Mouse (Mus musculus) thymus, postnatal 10 days (tissue): ENCODE data around the gene Tgfbr3.
A peak's percentile ranks its signal among the peaks of the same experiment; 100 is the strongest.

Experiments used
- DNase-seq, 2 experiments: peaks; one replicate each; pipeline ENCODE4 v3.0.0; 2021; ENCODE audit warnings: low spot score in 2 of 2

Tgfbr3 gene

GRCm38 (mm10) chr5:107080986-107081624 is 208.3 kb downstream of the Tgfbr3 start:
- DNase-seq, result no peak

- peak; percentile 18 to 22 for DNase-seq
Measured at GRCm38 (mm10) chr5:107079920-107080319, 209.5 kb downstream of the Tgfbr3 start.

GRCm38 (mm10) chr5:107079146-107079638 is 210.2 kb downstream of the Tgfbr3 start:
- no peak for DNase-seq

GRCm38 (mm10) chr5:107078361-107078760 is 211.1 kb downstream of the Tgfbr3 start:
- DNase-seq, result no peak

- DNase-seq, result no peak
Measured at GRCm38 (mm10) chr5:107077900-107078299, 211.5 kb downstream of the Tgfbr3 start.

GRCm38 (mm10) chr5:107074980-107075583 is 214.3 kb downstream of the Tgfbr3 start:
- DNase-seq, result no peak

GRCm38 (mm10) chr5:107074350-107074749 is 215.1 kb downstream of the Tgfbr3 start:
- no peak for DNase-seq

- no peak for DNase-seq
Measured at GRCm38 (mm10) chr5:107073536-107073935, 215.9 kb downstream of the Tgfbr3 start.

- no peak for DNase-seq
Measured at GRCm38 (mm10) chr5:107068146-107068545, 221.3 kb downstream of the Tgfbr3 start.

GRCm38 (mm10) chr5:107067531-107067930 is 221.9 kb downstream of the Tgfbr3 start:
- DNase-seq, result no peak

- no peak for DNase-seq
Measured at GRCm38 (mm10) chr5:107064922-107065321, 224.5 kb downstream of the Tgfbr3 start.

- DNase-seq, result no peak
Measured at GRCm38 (mm10) chr5:107062229-107062852, 227.1 kb downstream of the Tgfbr3 start.

- DNase-seq, result no peak
Measured at GRCm38 (mm10) chr5:107059514-107059913, 229.9 kb downstream of the Tgfbr3 start.

- no peak for DNase-seq
Measured at GRCm38 (mm10) chr5:107058642-107059041, 230.8 kb downstream of the Tgfbr3 start.
